Mouse (Mus musculus) adrenal gland, adult (tissue): ENCODE measurements around the gene Pik3r5.

Experiments
- DNase-seq, 2 experiments: peaks; one replicate each; pipeline ENCODE4 v3.0.0; 2022 to 2023; ENCODE audit warnings: low spot score in 1 of 2; ENCODE audit not compliant: inconsistent age in 2 of 2

Pik3r5 gene

GRCm38 (mm10) chr11:68400727-68401219 is 31.1 kb upstream of the Pik3r5 start, which contains the start of gene Ntn1:
Gene Ntn1, minus strand, starts transcription at chr11:68400823.
- no peak for DNase-seq

GRCm38 (mm10) chr11:68401428-68401827 is 30.5 kb upstream of the Pik3r5 start:
- DNase-seq: no peak

GRCm38 (mm10) chr11:68404185-68404584 is 27.7 kb upstream of the Pik3r5 start:
- DNase-seq: peak in 1 of 2 experiments; percentile 61

GRCm38 (mm10) chr11:68405576-68405975 is 26.3 kb upstream of the Pik3r5 start:
- DNase-seq: no peak

- DNase-seq: no peak
These were observed 24.5 kb upstream of the Pik3r5 start for GRCm38 (mm10) chr11:68407266-68407926.

GRCm38 (mm10) chr11:68408127-68408526 is 23.8 kb upstream of the Pik3r5 start:
- DNase-seq: peak; percentile 59 to 92

GRCm38 (mm10) chr11:68417001-68417400 is 14.9 kb upstream of the Pik3r5 start:
- DNase-seq: peak in 1 of 2 experiments; percentile 68

GRCm38 (mm10) chr11:68417831-68418230 is 14.1 kb upstream of the Pik3r5 start:
- peak; percentile 38 to 72 for DNase-seq

- DNase-seq: no peak
These were observed 6.2 kb upstream of the Pik3r5 start for GRCm38 (mm10) chr11:68425492-68426315.

- DNase-seq: peak in 1 of 2 experiments; percentile 64
These were observed 4.8 kb upstream of the Pik3r5 start for GRCm38 (mm10) chr11:68427083-68427570.

GRCm38 (mm10) chr11:68430662-68431061 is 1.3 kb upstream of the Pik3r5 start:
- DNase-seq: no peak

GRCm38 (mm10) chr11:68432361-68433021 is 570 bp downstream of the Pik3r5 start:
- no peak for DNase-seq

- no peak for DNase-seq
These were observed 1.6 kb downstream of the Pik3r5 start for GRCm38 (mm10) chr11:68433534-68433933.

- no peak for DNase-seq
These were observed 2.8 kb downstream of the Pik3r5 start for GRCm38 (mm10) chr11:68434697-68435096.

- DNase-seq: no peak
These were observed 3.7 kb downstream of the Pik3r5 start for GRCm38 (mm10) chr11:68435601-68436000.

GRCm38 (mm10) chr11:68436376-68436775 is 4.5 kb downstream of the Pik3r5 start:
- DNase-seq: no peak

- no peak for DNase-seq
These were observed 8.2 kb downstream of the Pik3r5 start for GRCm38 (mm10) chr11:68440100-68440499.

- no peak for DNase-seq
These were observed 9.0 kb downstream of the Pik3r5 start for GRCm38 (mm10) chr11:68440965-68441364.

- DNase-seq: no peak
These were observed 10.4 kb downstream of the Pik3r5 start for GRCm38 (mm10) chr11:68442346-68442745.

- peak; percentile 43 to 77 for DNase-seq
These were observed 11.2 kb downstream of the Pik3r5 start for GRCm38 (mm10) chr11:68442983-68443638.

GRCm38 (mm10) chr11:68445901-68446300 is 14.0 kb downstream of the Pik3r5 start:
- peak in 1 of 2 experiments; percentile 75 for DNase-seq
